Mouse (Mus musculus): ENCODE measurements around the gene Ccdc39. TPM values are rescaled to one million over a fixed set of nuclear protein-coding genes. Genes with fewer than 3 reads are reported as not detected.

The Ccdc39 gene
- 6.9 and 9.1 TPM in 2 replicates for polyA plus RNA-seq (2014; fragmentation: Nextera tagmentation; extraction: Ambion mirVana)

DNA sequence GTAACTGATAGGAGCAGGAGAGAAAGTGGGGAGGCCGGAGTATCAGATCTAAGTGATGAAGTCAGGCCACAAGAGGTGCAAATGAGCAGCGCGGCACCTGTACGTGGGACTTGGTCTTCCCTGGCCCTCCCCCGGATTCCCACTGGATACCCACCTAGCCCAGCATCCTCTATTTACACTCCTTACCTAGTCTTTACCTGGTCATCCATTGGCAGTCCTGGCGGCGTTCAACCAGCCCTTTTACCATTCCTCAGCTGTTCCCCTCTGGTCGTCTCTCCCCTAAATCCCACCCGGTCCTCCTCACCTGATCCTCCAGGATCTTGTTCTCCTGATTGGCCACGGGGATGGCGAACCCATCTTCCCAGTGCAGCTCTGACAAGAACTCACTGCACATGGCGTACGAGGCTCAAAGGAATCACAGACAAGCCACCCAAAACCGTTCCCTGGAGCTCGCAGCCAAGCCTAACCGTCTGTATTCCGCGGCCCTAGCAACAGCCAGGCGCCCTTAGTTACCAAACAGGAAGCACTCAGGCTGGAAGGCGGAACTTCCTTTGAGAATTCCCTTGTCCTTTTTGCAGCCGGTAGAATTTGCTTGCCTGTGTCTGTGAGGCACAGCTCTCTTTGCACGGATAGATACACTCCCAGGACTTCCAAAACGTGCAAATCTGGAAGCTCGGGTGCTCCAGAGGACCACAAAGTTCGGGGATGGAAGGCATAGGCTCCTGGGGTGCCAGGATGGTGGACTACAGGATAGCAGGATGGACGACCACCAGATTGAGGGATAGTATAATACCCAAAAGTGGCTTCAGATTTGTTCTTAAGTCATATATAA is at the start of gene Ccdc39:
Ccdc39 (minus strand) TSS at position 510 of the 832 bp plus-strand sequence.
- no peaks in the 10 kb centered on the region for H3K36me3 ChIP-seq (ENCODE audit: control insufficient read depth, insufficient read depth, low read length)
- H3K27me3 ChIP-seq (ENCODE audit: control insufficient read depth, insufficient read depth, low read length): no peaks in the 10 kb centered on the region
- peak; percentile 83 for DNase-seq (ENCODE audit: low spot score)
- H3K27ac ChIP-seq (ENCODE audit: low read depth, low read length): no peak within 1 kb of the TSS
- peaks cover 3% of the 10 kb centered on the region; the same call in 1 of the 2 replicates for H3K4me1 ChIP-seq (replicated peaks; ENCODE audit: control insufficient read depth, insufficient read depth, low read length)
- peak within 1 kb of the TSS; percentile 66 for H3K9ac ChIP-seq (ENCODE audit: low read length)
- 5% methylated on average over 26 of the region's 26 CpGs for WGBS
- peak; percentile 88 for ATAC-seq (replicated peaks; ENCODE audit: low FRiP score)
- peak within 1 kb of the TSS; percentile 42 for H3K4me3 ChIP-seq (ENCODE audit: low read depth, low read length)
- no peaks in the 10 kb centered on the region for H3K9me3 ChIP-seq (ENCODE audit: control insufficient read depth, low read length)
- H3K4me2 ChIP-seq (ENCODE audit: low read depth, low read length, severe bottlenecking): peak within 1 kb of the TSS; percentile 90

DNA sequence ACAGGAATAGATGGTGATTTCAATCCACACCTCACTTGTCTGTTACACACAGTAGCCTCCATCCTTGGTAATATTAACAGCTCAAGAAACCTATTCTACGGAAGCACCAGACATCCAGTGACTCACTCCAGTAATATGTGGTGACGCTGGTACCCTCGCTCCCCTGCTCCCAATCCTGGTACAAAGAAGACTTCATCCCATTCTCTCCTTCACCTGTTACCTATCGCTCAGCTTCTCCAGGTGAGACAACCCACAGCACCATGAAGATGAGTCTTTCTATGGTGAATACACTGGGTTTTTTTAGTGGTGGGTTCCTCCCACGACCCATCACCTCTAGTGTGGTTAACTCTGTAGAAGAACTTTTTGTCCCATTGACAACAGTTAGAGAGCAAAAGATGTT is 49.3 kb upstream of the Ccdc39 start:
- H3K4me2 ChIP-seq (ENCODE audit: low read depth, low read length, severe bottlenecking): no peak overlapping the region
- 91% methylated on average over 5 of the region's 5 CpGs for WGBS
- no peak for ATAC-seq (replicated peaks; ENCODE audit: low FRiP score)
- H3K4me1 ChIP-seq (replicated peaks; ENCODE audit: control insufficient read depth, insufficient read depth, low read length): no peaks in the 10 kb centered on the region
- H3K9me3 ChIP-seq (ENCODE audit: control insufficient read depth, low read length): no peaks in the 10 kb centered on the region
- H3K36me3 ChIP-seq (ENCODE audit: control insufficient read depth, insufficient read depth, low read length): no peaks in the 10 kb centered on the region
- no peak overlapping the region for H3K9ac ChIP-seq (ENCODE audit: low read length)
- H3K4me3 ChIP-seq (ENCODE audit: low read depth, low read length): no peak overlapping the region
- no peaks in the 10 kb centered on the region for H3K27me3 ChIP-seq (ENCODE audit: control insufficient read depth, insufficient read depth, low read length)
- H3K27ac ChIP-seq (ENCODE audit: low read depth, low read length): no peak overlapping the region
- no peak for DNase-seq (ENCODE audit: low spot score)

DNA sequence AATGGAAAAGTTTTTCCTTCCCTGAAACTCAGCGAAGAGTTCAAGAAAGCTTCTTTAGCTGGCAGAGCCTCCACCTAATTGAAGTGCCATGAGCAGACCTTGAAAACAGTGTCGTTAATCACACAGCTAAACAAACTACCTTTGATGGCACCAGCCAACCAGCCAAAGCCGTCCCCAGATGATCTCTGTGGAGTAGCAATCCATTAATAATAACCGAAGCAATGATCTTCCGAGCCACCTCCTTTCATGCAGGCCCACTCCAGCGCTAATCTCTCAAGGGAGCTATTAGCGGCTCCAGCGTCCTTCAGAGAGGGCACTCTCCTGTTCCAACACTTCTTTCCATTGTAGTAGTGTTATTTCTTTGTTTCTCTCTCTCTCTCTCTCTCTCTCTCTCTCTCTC is 43.3 kb upstream of the Ccdc39 start:
- no peak overlapping the region for H3K9ac ChIP-seq (ENCODE audit: low read length)
- H3K4me1 ChIP-seq (replicated peaks; ENCODE audit: control insufficient read depth, insufficient read depth, low read length): no peaks in the 10 kb centered on the region
- H3K4me3 ChIP-seq (ENCODE audit: low read depth, low read length): no peak overlapping the region
- H3K27me3 ChIP-seq (ENCODE audit: control insufficient read depth, insufficient read depth, low read length): no peaks in the 10 kb centered on the region
- ATAC-seq (replicated peaks; ENCODE audit: low FRiP score) (no peak), DNase-seq (ENCODE audit: low spot score) (no peak)
- H3K27ac ChIP-seq (ENCODE audit: low read depth, low read length): no peak overlapping the region
- no peak overlapping the region for H3K4me2 ChIP-seq (ENCODE audit: low read depth, low read length, severe bottlenecking)
- no peaks in the 10 kb centered on the region for H3K9me3 ChIP-seq (ENCODE audit: control insufficient read depth, low read length)
- 30% methylated on average over 8 of the region's 8 CpGs for WGBS
- no peaks in the 10 kb centered on the region for H3K36me3 ChIP-seq (ENCODE audit: control insufficient read depth, insufficient read depth, low read length)

- WGBS: 92% methylated on average over 6 of the region's 6 CpGs
- no peak for ATAC-seq (replicated peaks; ENCODE audit: low FRiP score)
- Histone ChIP-seq H3K36me3 (ENCODE audit: control insufficient read depth, insufficient read depth, low read length) (no peaks in the 10 kb centered on the region), H3K27me3 (ENCODE audit: control insufficient read depth, insufficient read depth, low read length) (no peaks in the 10 kb centered on the region), H3K4me1 (replicated peaks; ENCODE audit: control insufficient read depth, insufficient read depth, low read length) (no peaks in the 10 kb centered on the region), H3K27ac (ENCODE audit: low read depth, low read length) (no peak overlapping the region), H3K4me2 (ENCODE audit: low read depth, low read length, severe bottlenecking) (no peak overlapping the region), H3K9ac (ENCODE audit: low read length) (no peak overlapping the region), H3K9me3 (ENCODE audit: control insufficient read depth, low read length) (no peaks in the 10 kb centered on the region), H3K4me3 (ENCODE audit: low read depth, low read length) (no peak overlapping the region)
- DNase-seq (ENCODE audit: low spot score): no peak
Observed at GRCm38 (mm10) chr3:33883105-33883504, 39.0 kb upstream of the Ccdc39 start.

GRCm38 (mm10) chr3:33882695-33883094 is 38.6 kb upstream of the Ccdc39 start:
- Histone ChIP-seq H3K4me1 (replicated peaks; ENCODE audit: control insufficient read depth, insufficient read depth, low read length) (no peaks in the 10 kb centered on the region), H3K27ac (ENCODE audit: low read depth, low read length) (no peak overlapping the region), H3K27me3 (ENCODE audit: control insufficient read depth, insufficient read depth, low read length) (no peaks in the 10 kb centered on the region), H3K9me3 (ENCODE audit: control insufficient read depth, low read length) (no peaks in the 10 kb centered on the region), H3K36me3 (ENCODE audit: control insufficient read depth, insufficient read depth, low read length) (no peaks in the 10 kb centered on the region), H3K4me3 (ENCODE audit: low read depth, low read length) (no peak overlapping the region), H3K9ac (ENCODE audit: low read length) (no peak overlapping the region), H3K4me2 (ENCODE audit: low read depth, low read length, severe bottlenecking) (no peak overlapping the region)
- 77% methylated on average over 2 of the region's 2 CpGs for WGBS
- DNase-seq (ENCODE audit: low spot score) (no peak), ATAC-seq (replicated peaks; ENCODE audit: low FRiP score) (no peak)

GRCm38 (mm10) chr3:33878661-33879060 is 34.6 kb upstream of the Ccdc39 start:
- WGBS: 88% methylated on average over 6 of the region's 6 CpGs
- no peak for ATAC-seq (replicated peaks; ENCODE audit: low FRiP score)
- Histone ChIP-seq H3K27ac (ENCODE audit: low read depth, low read length) (no peak overlapping the region), H3K9me3 (ENCODE audit: control insufficient read depth, low read length) (no peaks in the 10 kb centered on the region), H3K9ac (ENCODE audit: low read length) (no peak overlapping the region), H3K4me3 (ENCODE audit: low read depth, low read length) (no peak overlapping the region), H3K27me3 (ENCODE audit: control insufficient read depth, insufficient read depth, low read length) (no peaks in the 10 kb centered on the region), H3K4me2 (ENCODE audit: low read depth, low read length, severe bottlenecking) (no peak overlapping the region), H3K4me1 (replicated peaks; ENCODE audit: control insufficient read depth, insufficient read depth, low read length) (0 out of 2 replicates have a peak, but pooled peaks cover 1% of the 10 kb centered on the region), H3K36me3 (ENCODE audit: control insufficient read depth, insufficient read depth, low read length) (no peaks in the 10 kb centered on the region)
- DNase-seq (ENCODE audit: low spot score): no peak

DNA sequence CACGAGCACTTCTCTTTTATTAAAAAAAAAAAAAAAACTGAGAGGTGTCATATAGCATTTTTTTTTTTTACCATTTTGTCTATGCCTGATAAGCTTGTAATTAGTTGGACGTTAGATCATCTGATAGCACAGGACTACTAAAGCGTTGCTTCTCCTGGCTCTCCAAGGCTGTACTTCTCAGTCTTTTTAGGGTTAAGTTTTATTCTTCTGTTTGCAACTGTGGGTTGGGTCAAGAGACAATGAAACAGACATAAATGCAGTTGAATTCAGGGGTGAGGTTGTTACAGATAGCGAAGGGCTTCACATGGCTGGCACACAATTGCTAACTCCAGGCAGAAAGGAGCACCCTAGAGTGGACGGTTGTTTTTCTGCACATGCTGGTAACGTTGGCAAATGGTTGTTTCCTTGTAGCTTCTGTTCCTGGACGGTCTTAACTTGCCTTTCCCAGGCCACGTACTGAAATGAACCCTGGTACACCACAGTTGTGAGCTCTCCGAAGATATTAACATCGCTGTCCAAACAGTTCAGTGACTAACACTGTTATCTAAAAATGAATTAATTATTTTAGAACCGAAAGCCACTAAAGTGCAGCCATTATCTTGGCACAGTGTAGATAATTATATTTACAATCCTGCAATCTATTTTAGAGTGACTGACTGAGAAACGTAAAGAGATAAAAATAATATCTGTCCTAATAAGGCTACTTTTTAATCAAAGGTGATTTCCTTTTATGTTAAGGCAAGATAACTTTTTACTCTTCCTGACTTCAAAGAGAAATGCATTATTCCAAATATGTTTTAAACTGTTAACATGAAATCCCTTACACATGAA is 30.6 kb upstream of the Ccdc39 start:
- H3K9me3 ChIP-seq (ENCODE audit: control insufficient read depth, low read length): no peaks in the 10 kb centered on the region
- no peak overlapping the region for H3K27ac ChIP-seq (ENCODE audit: low read depth, low read length)
- H3K4me3 ChIP-seq (ENCODE audit: low read depth, low read length): no peak overlapping the region
- H3K36me3 ChIP-seq (ENCODE audit: control insufficient read depth, insufficient read depth, low read length): no peaks in the 10 kb centered on the region
- H3K4me1 ChIP-seq (replicated peaks; ENCODE audit: control insufficient read depth, insufficient read depth, low read length): 0 out of 2 replicates have a peak, but pooled peaks cover 3% of the 10 kb centered on the region
- WGBS: 82% methylated on average over 12 of the region's 12 CpGs
- no peak for ATAC-seq (replicated peaks; ENCODE audit: low FRiP score)
- H3K4me2 ChIP-seq (ENCODE audit: low read depth, low read length, severe bottlenecking): no peak overlapping the region
- no peak for DNase-seq (ENCODE audit: low spot score)
- H3K27me3 ChIP-seq (ENCODE audit: control insufficient read depth, insufficient read depth, low read length): no peaks in the 10 kb centered on the region
- H3K9ac ChIP-seq (ENCODE audit: low read length): no peak overlapping the region

GRCm38 (mm10) chr3:33873837-33874236 is 29.7 kb upstream of the Ccdc39 start:
- Histone ChIP-seq H3K4me2 (ENCODE audit: low read depth, low read length, severe bottlenecking) (no peak overlapping the region), H3K4me3 (ENCODE audit: low read depth, low read length) (no peak overlapping the region), H3K9ac (ENCODE audit: low read length) (no peak overlapping the region), H3K27me3 (ENCODE audit: control insufficient read depth, insufficient read depth, low read length) (no peaks in the 10 kb centered on the region), H3K4me1 (replicated peaks; ENCODE audit: control insufficient read depth, insufficient read depth, low read length) (0 out of 2 replicates have a peak, but pooled peaks cover 3% of the 10 kb centered on the region), H3K9me3 (ENCODE audit: control insufficient read depth, low read length) (no peaks in the 10 kb centered on the region), H3K36me3 (ENCODE audit: control insufficient read depth, insufficient read depth, low read length) (no peaks in the 10 kb centered on the region), H3K27ac (ENCODE audit: low read depth, low read length) (0 out of 2 replicates have a peak overlapping the region, but pooled peaks have one; percentile 25)
- no peak for DNase-seq (ENCODE audit: low spot score)
- no peak for ATAC-seq (replicated peaks; ENCODE audit: low FRiP score)
- WGBS: 86% methylated on average over 7 of the region's 7 CpGs
